Mouse (Mus musculus): ENCODE measurements around the gene Clgn. TPM values are rescaled to one million over a fixed set of nuclear protein-coding genes. Genes with fewer than 3 reads are reported as not detected.

Gene Clgn
- polyA plus RNA-seq, 1 experiment: 0.03 TPM

GRCm38 (mm10) chr8:83394325-83394724, 4.7 kb downstream of the Clgn start:
- peaks cover 5% of the 10 kb centered on the region; the same call in 1 of the 2 replicates for H3K4me1 ChIP-seq (replicated peaks; ENCODE audit: control insufficient read depth, insufficient read depth, low read length)
- peaks cover 7% of the 10 kb centered on the region; the same call in 1 of the 2 replicates for H3K27me3 ChIP-seq (ENCODE audit: control insufficient read depth, insufficient read depth, low read length)
- H3K36me3 ChIP-seq (ENCODE audit: control insufficient read depth, insufficient read depth, low read length): no peaks in the 10 kb centered on the region
- H3K4me3 ChIP-seq (ENCODE audit: control insufficient read depth, insufficient read depth, low read length): no peak overlapping the region
- 92% methylated on average over 5 of the region's 5 CpGs for WGBS
- no peak overlapping the region for H3K27ac ChIP-seq (ENCODE audit: control insufficient read depth, insufficient read depth, low read length)
- TF ChIP-seq POLR2A (IDR thresholded peaks at IDR 0.05; ENCODE audit: control insufficient read depth, extremely low read depth, insufficient read depth, low read length, poor library complexity): no peak
- no peak for TF ChIP-seq CTCF (IDR thresholded peaks at IDR 0.05; ENCODE audit: borderline replicate concordance, control insufficient read depth, extremely low read depth, insufficient read depth, low read length, poor library complexity)
- DNase-seq: no peak

GRCm38 (mm10) chr8:83396680-83397079, 7.0 kb downstream of the Clgn start:
- TF ChIP-seq CTCF (IDR thresholded peaks at IDR 0.05; ENCODE audit: borderline replicate concordance, control insufficient read depth, extremely low read depth, insufficient read depth, low read length, poor library complexity): no peak
- TF ChIP-seq POLR2A (IDR thresholded peaks at IDR 0.05; ENCODE audit: control insufficient read depth, extremely low read depth, insufficient read depth, low read length, poor library complexity): no peak
- 95% methylated on average over 6 of the region's 6 CpGs for WGBS
- Histone ChIP-seq H3K4me3 (ENCODE audit: control insufficient read depth, insufficient read depth, low read length) (no peak overlapping the region), H3K27me3 (ENCODE audit: control insufficient read depth, insufficient read depth, low read length) (no peaks in the 10 kb centered on the region), H3K36me3 (ENCODE audit: control insufficient read depth, insufficient read depth, low read length) (no peaks in the 10 kb centered on the region), H3K27ac (ENCODE audit: control insufficient read depth, insufficient read depth, low read length) (no peak overlapping the region), H3K4me1 (replicated peaks; ENCODE audit: control insufficient read depth, insufficient read depth, low read length) (no peaks in the 10 kb centered on the region)
- DNase-seq: no peak

GRCm38 (mm10) chr8:83397726-83398125, 8.1 kb downstream of the Clgn start:
- Histone ChIP-seq H3K27me3 (ENCODE audit: control insufficient read depth, insufficient read depth, low read length) (no peaks in the 10 kb centered on the region), H3K27ac (ENCODE audit: control insufficient read depth, insufficient read depth, low read length) (no peak overlapping the region), H3K4me3 (ENCODE audit: control insufficient read depth, insufficient read depth, low read length) (no peak overlapping the region), H3K36me3 (ENCODE audit: control insufficient read depth, insufficient read depth, low read length) (no peaks in the 10 kb centered on the region), H3K4me1 (replicated peaks; ENCODE audit: control insufficient read depth, insufficient read depth, low read length) (no peaks in the 10 kb centered on the region)
- no peak for DNase-seq
- TF ChIP-seq CTCF (IDR thresholded peaks at IDR 0.05; ENCODE audit: borderline replicate concordance, control insufficient read depth, extremely low read depth, insufficient read depth, low read length, poor library complexity): no peak
- no peak for TF ChIP-seq POLR2A (IDR thresholded peaks at IDR 0.05; ENCODE audit: control insufficient read depth, extremely low read depth, insufficient read depth, low read length, poor library complexity)
- 79% methylated on average over 4 of the region's 4 CpGs for WGBS

- Histone ChIP-seq H3K4me3 (ENCODE audit: control insufficient read depth, insufficient read depth, low read length) (no peak overlapping the region), H3K4me1 (replicated peaks; ENCODE audit: control insufficient read depth, insufficient read depth, low read length) (no peaks in the 10 kb centered on the region), H3K27me3 (ENCODE audit: control insufficient read depth, insufficient read depth, low read length) (no peaks in the 10 kb centered on the region), H3K27ac (ENCODE audit: control insufficient read depth, insufficient read depth, low read length) (no peak overlapping the region), H3K36me3 (ENCODE audit: control insufficient read depth, insufficient read depth, low read length) (no peaks in the 10 kb centered on the region)
- DNase-seq: no peak
- WGBS: 45% methylated on average over 10 of the region's 10 CpGs
- TF ChIP-seq CTCF (IDR thresholded peaks at IDR 0.05; ENCODE audit: borderline replicate concordance, control insufficient read depth, extremely low read depth, insufficient read depth, low read length, poor library complexity) (no peak), POLR2A (IDR thresholded peaks at IDR 0.05; ENCODE audit: control insufficient read depth, extremely low read depth, insufficient read depth, low read length, poor library complexity) (no peak)
Observed at GRCm38 (mm10) chr8:83405548-83405947, 15.9 kb downstream of the Clgn start.

- Histone ChIP-seq H3K4me3 (ENCODE audit: control insufficient read depth, insufficient read depth, low read length) (no peak overlapping the region), H3K36me3 (ENCODE audit: control insufficient read depth, insufficient read depth, low read length) (no peaks in the 10 kb centered on the region), H3K4me1 (replicated peaks; ENCODE audit: control insufficient read depth, insufficient read depth, low read length) (no peaks in the 10 kb centered on the region), H3K27me3 (ENCODE audit: control insufficient read depth, insufficient read depth, low read length) (no peaks in the 10 kb centered on the region), H3K27ac (ENCODE audit: control insufficient read depth, insufficient read depth, low read length) (no peak overlapping the region)
- TF ChIP-seq POLR2A (IDR thresholded peaks at IDR 0.05; ENCODE audit: control insufficient read depth, extremely low read depth, insufficient read depth, low read length, poor library complexity): no peak
- TF ChIP-seq CTCF (IDR thresholded peaks at IDR 0.05; ENCODE audit: borderline replicate concordance, control insufficient read depth, extremely low read depth, insufficient read depth, low read length, poor library complexity): no peak
- 48% methylated on average over 6 of the region's 6 CpGs for WGBS
- DNase-seq: no peak
Observed at GRCm38 (mm10) chr8:83406836-83407235, 17.2 kb downstream of the Clgn start.

GRCm38 (mm10) chr8:83408496-83408895, 18.8 kb downstream of the Clgn start:
- WGBS: 88% methylated on average over 7 of the region's 7 CpGs
- TF ChIP-seq CTCF (IDR thresholded peaks at IDR 0.05; ENCODE audit: borderline replicate concordance, control insufficient read depth, extremely low read depth, insufficient read depth, low read length, poor library complexity): no peak
- TF ChIP-seq POLR2A (IDR thresholded peaks at IDR 0.05; ENCODE audit: control insufficient read depth, extremely low read depth, insufficient read depth, low read length, poor library complexity): no peak

GRCm38 (mm10) chr8:83416878-83417277, 27.2 kb downstream of the Clgn start:
- 97% methylated on average over 15 of the region's 15 CpGs for WGBS
- TF ChIP-seq POLR2A (IDR thresholded peaks at IDR 0.05; ENCODE audit: control insufficient read depth, extremely low read depth, insufficient read depth, low read length, poor library complexity): no peak
- no peak for TF ChIP-seq CTCF (IDR thresholded peaks at IDR 0.05; ENCODE audit: borderline replicate concordance, control insufficient read depth, extremely low read depth, insufficient read depth, low read length, poor library complexity)

More at GRCm38 (mm10) chr8:83408496-83408895, 18.8 kb downstream of the Clgn start:
- Histone ChIP-seq H3K27ac (ENCODE audit: control insufficient read depth, insufficient read depth, low read length) (no peak overlapping the region), H3K27me3 (ENCODE audit: control insufficient read depth, insufficient read depth, low read length) (no peaks in the 10 kb centered on the region), H3K4me1 (replicated peaks; ENCODE audit: control insufficient read depth, insufficient read depth, low read length) (no peaks in the 10 kb centered on the region), H3K36me3 (ENCODE audit: control insufficient read depth, insufficient read depth, low read length) (no peaks in the 10 kb centered on the region), H3K4me3 (ENCODE audit: control insufficient read depth, insufficient read depth, low read length) (no peak overlapping the region)
- DNase-seq: no peak

More at GRCm38 (mm10) chr8:83416878-83417277, 27.2 kb downstream of the Clgn start:
- DNase-seq: no peak
- Histone ChIP-seq H3K36me3 (ENCODE audit: control insufficient read depth, insufficient read depth, low read length) (no peaks in the 10 kb centered on the region), H3K27me3 (ENCODE audit: control insufficient read depth, insufficient read depth, low read length) (no peaks in the 10 kb centered on the region), H3K4me1 (replicated peaks; ENCODE audit: control insufficient read depth, insufficient read depth, low read length) (no peaks in the 10 kb centered on the region), H3K4me3 (ENCODE audit: control insufficient read depth, insufficient read depth, low read length) (no peak overlapping the region), H3K27ac (ENCODE audit: control insufficient read depth, insufficient read depth, low read length) (no peak overlapping the region)

Measured in thymus, adult 2 months (tissue).